ENCODE assay signal across 22 mouse cellular contexts in the genomic region with DNA sequence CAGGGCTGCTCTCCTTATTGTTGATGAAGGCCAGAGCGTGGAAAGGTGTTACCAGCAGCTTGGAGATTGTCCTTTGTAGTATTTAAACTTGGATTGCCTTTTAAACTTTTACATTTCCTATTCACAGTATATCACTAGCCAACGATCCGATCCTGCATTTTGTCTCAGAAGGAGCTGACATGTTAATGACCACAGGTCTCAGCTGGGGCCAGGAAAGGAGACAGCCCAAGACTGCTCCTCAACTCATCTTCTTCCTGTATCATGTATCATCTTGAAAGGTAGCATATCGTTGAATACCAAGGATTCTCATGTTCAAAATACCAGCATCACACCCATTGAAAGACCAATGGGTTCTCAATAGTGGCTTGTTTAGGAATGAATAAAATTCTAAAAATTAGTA. TPM values are rescaled to one million over a fixed set of nuclear protein-coding genes. Genes with fewer than 3 reads are reported as not detected.
DNase-seq lines count a peak whose midpoint lies in the region; ATAC-seq and TF ChIP-seq lines count a peak whose summit lies in the region.
"Had no signal": no experiment of that assay in that cellular context is flagged by ENCODE, and none has a peak within 500 bp of the region (broad histone marks: within the 10 kb centered on the region; RNA-seq: fewer than 3 reads in every experiment).

No protein-coding gene starts in this region.

- no peak overlapping the region for H3K27ac ChIP-seq in kidney, postnatal 0 days
- H3K27ac ChIP-seq in liver, postnatal 0 days (ENCODE audit: low read depth) = peak overlapping the region; percentile 75
- H3K27ac ChIP-seq in liver, embryonic 11.5 days (ENCODE audit: low read depth, low read length) = no peak overlapping the region
- no peak overlapping the region for H3K27ac ChIP-seq in midbrain, embryonic 11.5 days (ENCODE audit: low read depth, low read length)
- no peak overlapping the region for H3K27ac ChIP-seq in midbrain, postnatal 0 days (ENCODE audit: low read depth, low read length)

- H3K4me1 ChIP-seq in kidney, postnatal 0 days (replicated peaks; ENCODE audit: insufficient read depth, low read length) = no peaks in the 10 kb centered on the region
- H3K4me1 ChIP-seq in liver, postnatal 0 days (ENCODE audit: insufficient read depth) = no peaks in the 10 kb centered on the region
- H3K4me1 ChIP-seq in liver, embryonic 11.5 days (replicated peaks; ENCODE audit: control insufficient read depth, insufficient read depth, low read length) = no peaks in the 10 kb centered on the region
- H3K4me1 ChIP-seq in midbrain, embryonic 11.5 days (ENCODE audit: control insufficient read depth, insufficient read depth, low read length) = no peaks in the 10 kb centered on the region
- H3K4me1 ChIP-seq in midbrain, postnatal 0 days (ENCODE audit: insufficient read depth, low read length) = no peaks in the 10 kb centered on the region

- no peaks in the 10 kb centered on the region for H3K36me3 ChIP-seq in kidney, postnatal 0 days (ENCODE audit: insufficient read depth, low read length)
- H3K36me3 ChIP-seq in liver, postnatal 0 days (replicated peaks; ENCODE audit: insufficient read depth, low read length) = no peaks in the 10 kb centered on the region
- H3K36me3 ChIP-seq in liver, embryonic 11.5 days (ENCODE audit: control insufficient read depth, insufficient read depth, low read length) = no peaks in the 10 kb centered on the region
- no peaks in the 10 kb centered on the region for H3K36me3 ChIP-seq in midbrain, embryonic 11.5 days (ENCODE audit: control insufficient read depth, insufficient read depth, low read length)
- no peaks in the 10 kb centered on the region for H3K36me3 ChIP-seq in midbrain, postnatal 0 days (ENCODE audit: insufficient read depth, low read length)
- H3K36me3 ChIP-seq: G1E had no signal

- no peak for TF ChIP-seq EP300 in liver, postnatal 0 days (IDR thresholded peaks at IDR 0.05; ENCODE audit: low read depth)

- no peaks in the 10 kb centered on the region for H3K27me3 ChIP-seq in kidney, postnatal 0 days (ENCODE audit: insufficient read depth, low read length)
- H3K27me3 ChIP-seq in liver, postnatal 0 days (ENCODE audit: insufficient read depth, low read length) = no peaks in the 10 kb centered on the region
- H3K27me3 ChIP-seq in liver, embryonic 11.5 days (replicated peaks; ENCODE audit: control insufficient read depth, insufficient read depth, low read length) = no peaks in the 10 kb centered on the region
- H3K27me3 ChIP-seq in midbrain, embryonic 11.5 days (ENCODE audit: control insufficient read depth, insufficient read depth, low read length) = no peaks in the 10 kb centered on the region
- no peaks in the 10 kb centered on the region for H3K27me3 ChIP-seq in midbrain, postnatal 0 days (ENCODE audit: insufficient read depth, low read length)
- H3K27me3 ChIP-seq: CH12.LX, Patski had no signal

- H3K9me3 ChIP-seq in kidney, postnatal 0 days (replicated peaks; ENCODE audit: low read length) = no peaks in the 10 kb centered on the region
- H3K9me3 ChIP-seq in liver, postnatal 0 days (ENCODE audit: low read length) = no peaks in the 10 kb centered on the region
- no peaks in the 10 kb centered on the region for H3K9me3 ChIP-seq in liver, embryonic 11.5 days (ENCODE audit: control insufficient read depth, low read length)
- H3K9me3 ChIP-seq in midbrain, embryonic 11.5 days (ENCODE audit: control insufficient read depth, low read length) = no peaks in the 10 kb centered on the region
- no peaks in the 10 kb centered on the region for H3K9me3 ChIP-seq in midbrain, postnatal 0 days (ENCODE audit: low read length)
- H3K9me3 ChIP-seq: G1E had no signal

- H3K4me2 ChIP-seq in kidney, postnatal 0 days (ENCODE audit: low read length) = no peak overlapping the region
- no peak overlapping the region for H3K4me2 ChIP-seq in liver, postnatal 0 days (ENCODE audit: low read depth, low read length)
- H3K4me2 ChIP-seq in liver, embryonic 11.5 days = no peak overlapping the region
- H3K4me2 ChIP-seq in midbrain, embryonic 11.5 days = no peak overlapping the region
- H3K4me2 ChIP-seq in midbrain, postnatal 0 days (ENCODE audit: low read depth, low read length, poor library complexity, severe bottlenecking) = no peak overlapping the region

- intact Hi-C loops in heart, postnatal 14 days (cut with DNase I) = no loop called here

- H3K9ac ChIP-seq in kidney, postnatal 0 days (ENCODE audit: low read depth, low read length) = no peak overlapping the region
- no peak overlapping the region for H3K9ac ChIP-seq in liver, postnatal 0 days (replicated peaks)
- no peak overlapping the region for H3K9ac ChIP-seq in liver, embryonic 11.5 days (ENCODE audit: low read depth, low read length)
- H3K9ac ChIP-seq in midbrain, embryonic 11.5 days (ENCODE audit: low read length) = no peak overlapping the region
- no peak overlapping the region for H3K9ac ChIP-seq in midbrain, postnatal 0 days (replicated peaks; ENCODE audit: low read length, poor library complexity, severe bottlenecking)

- H3K4me3 ChIP-seq in kidney, postnatal 0 days (replicated peaks; ENCODE audit: low read depth, low read length) = no peak overlapping the region
- no peak overlapping the region for H3K4me3 ChIP-seq in liver, postnatal 0 days (ENCODE audit: low read depth, low read length)
- no peak overlapping the region for H3K4me3 ChIP-seq in liver, embryonic 11.5 days (ENCODE audit: low read depth, low read length)
- H3K4me3 ChIP-seq in midbrain, embryonic 11.5 days (ENCODE audit: low read depth, low read length) = no peak overlapping the region
- no peak overlapping the region for H3K4me3 ChIP-seq in midbrain, postnatal 0 days (ENCODE audit: low read depth, low read length)

- TF ChIP-seq CTCF in kidney, postnatal 0 days (IDR thresholded peaks at IDR 0.05; ENCODE audit: low read depth) = no peak
- no peak for TF ChIP-seq CTCF in liver, postnatal 0 days (IDR thresholded peaks at IDR 0.05; ENCODE audit: low read depth)
- TF ChIP-seq CTCF in midbrain, postnatal 0 days (IDR thresholded peaks at IDR 0.05) = no peak

- peak; percentile 56 for DNase-seq in heart, adult 11 months
- no peak for DNase-seq in heart, postnatal 14 days
- peak; percentile 13 for DNase-seq in kidney, postnatal 0 days (ENCODE audit: low spot score)
- DNase-seq in kidney, adult 9 months = no peak
- no peak for DNase-seq in liver, postnatal 0 days
- no peak for DNase-seq in liver, embryonic 11.5 days (ENCODE audit: low spot score)
- DNase-seq in midbrain, embryonic 11.5 days (ENCODE audit: low spot score, missing footprints) = peak; percentile 51
- DNase-seq in midbrain, postnatal 0 days (ENCODE audit: low spot score) = no peak
- DNase-seq: adrenal gland, adult 2 months; adrenal gland, adult 8-10 months; adrenal gland, postnatal 10 days; adrenal gland, postnatal 14 days; adrenal gland, postnatal 25 days; adrenal gland, postnatal 36 days; B cell, adult 2 months; cerebellum, adult 11 months; cerebellum, adult 11-12 months had no signal

- WGBS in kidney, postnatal 0 days = 23% methylated on average over 4 of the region's 4 CpGs
- 72% methylated on average over 4 of the region's 4 CpGs for WGBS in liver, postnatal 0 days (ENCODE audit: insufficient replicate concordance)
- 71% methylated on average over 4 of the region's 4 CpGs for WGBS in liver, embryonic 11.5 days
- 87% methylated on average over 4 of the region's 4 CpGs for WGBS in midbrain, embryonic 11.5 days
- 92% methylated on average over 4 of the region's 4 CpGs for WGBS in midbrain, postnatal 0 days

- no peak for ATAC-seq in kidney, postnatal 0 days (replicated peaks; ENCODE audit: low FRiP score, low read depth)
- no peak for ATAC-seq in liver, postnatal 0 days
- no peak for ATAC-seq in liver, embryonic 11.5 days (replicated peaks; ENCODE audit: low FRiP score)
- ATAC-seq in midbrain, embryonic 11.5 days (ENCODE audit: low FRiP score) = no peak
- no peak for ATAC-seq in midbrain, postnatal 0 days (ENCODE audit: low FRiP score)
- ATAC-seq: activated CD4-positive, CD25-positive, alpha-beta regulatory T cell, adult 4 months; CD4-positive, CD25-positive, alpha-beta regulatory T cell, adult 4 months; Patski had no signal

RNA-seq across cellular contexts. Expression of a gene that starts 21.2 kb away (rescaled TPM):
- 10 to 100 TPM; 36.3 to 37.2 TPM for total RNA-seq in heart, postnatal 14 days (2021)
- polyA plus RNA-seq in kidney, postnatal 0 days (2015; fragmentation: Nextera tagmentation; extraction: Ambion mirVana) = 20.0 and 21.4 TPM in 2 replicates
- 16.3 and 19.4 TPM in 2 replicates for polyA plus RNA-seq in liver, postnatal 0 days (2015; fragmentation: Nextera tagmentation; extraction: Ambion mirVana)
- polyA plus RNA-seq in liver, embryonic 11.5 days (2014; fragmentation: Nextera tagmentation; extraction: Ambion mirVana) = 33.2 and 36.6 TPM in 2 replicates
- polyA plus RNA-seq in midbrain, embryonic 11.5 days (2014; fragmentation: Nextera tagmentation; extraction: Ambion mirVana) = 42.5 and 46.4 TPM in 2 replicates
- 21.3 and 24.6 TPM in 2 replicates for total RNA-seq in midbrain, postnatal 0 days (2014; rRNA removed)
- 15.8 and 17.1 TPM in 2 replicates for polyA plus RNA-seq in midbrain, postnatal 0 days (2015; fragmentation: Nextera tagmentation; extraction: Ambion mirVana)

Comparison
In these comparisons a context has a peak if more than half of its experiments do, and no peak if none do; other contexts are left out.
1. DNase-seq: peak in heart, adult 11 months (single experiment), kidney, postnatal 0 days (single experiment) and midbrain, embryonic 11.5 days (single experiment); none in heart, postnatal 14 days (0 of 2), kidney, adult 9 months (single experiment), liver, postnatal 0 days (single experiment), liver, embryonic 11.5 days (single experiment) and midbrain, postnatal 0 days (single experiment).